Mouse (Mus musculus) left cerebral cortex, adult 2 months (tissue): ENCODE data around the gene Palb2. TPM values are rescaled to one million over a fixed set of nuclear protein-coding genes. Genes with fewer than 3 reads are reported as not detected.
A peak's percentile ranks its signal among the peaks of the same experiment; 100 is the strongest.

Source experiments
- DNase-seq, 2 experiments: peaks; one replicate each; pipeline ENCODE4 v3.0.0; 2021 to 2022; ENCODE audit warnings: low spot score in 2 of 2, mixed read lengths in 1 of 2; ENCODE audit errors: extremely low spot score in 1 of 2
- H3K27ac ChIP-seq: fragments of 200-600 bp; 2 replicates; pipeline ENCODE4 v1.8.1; 2022
- H3K4me3 ChIP-seq: fragments of 200-600 bp; 2 replicates; pipeline ENCODE4 v1.8.1; 2022
- CTCF ChIP-seq: fragments of 200-600 bp; IDR thresholded peaks from 2 replicates; pipeline ENCODE4 v1.8.1; 2022; ENCODE audit warnings: antibody characterized with exemption, mild to moderate bottlenecking, moderate library complexity
- intact Hi-C: fragments of 180-260 bp; cut with DNase I; formaldehyde crosslinking; loops from one replicate; pipeline ENCODE4 v1.15.1; 2025
- long read RNA-seq, 2 experiments: library from polyadenylated mRNA; stranded (forward); transcript quantifications; one replicate each; pipeline ENCODE4 v2.0.0; 2021; ENCODE audit warnings: borderline mapping rate in 2 of 2
- total RNA-seq, 2 experiments: library from RNA; stranded (reverse); gene quantifications; 2 replicates each; pipeline ENCODE4 v1.2.3; 2021

Palb2 gene
- total RNA-seq = 1 to 10 TPM; 1.2 to 2.2 TPM
- long read RNA-seq, experiment 1, partial matches to known transcripts = 0 of 3 reads
- long read RNA-seq, experiment 1, other reads (novel, unspliced or antisense) = 0 of 3 reads
- long read RNA-seq, experiment 2 = 0 reads

DNA sequence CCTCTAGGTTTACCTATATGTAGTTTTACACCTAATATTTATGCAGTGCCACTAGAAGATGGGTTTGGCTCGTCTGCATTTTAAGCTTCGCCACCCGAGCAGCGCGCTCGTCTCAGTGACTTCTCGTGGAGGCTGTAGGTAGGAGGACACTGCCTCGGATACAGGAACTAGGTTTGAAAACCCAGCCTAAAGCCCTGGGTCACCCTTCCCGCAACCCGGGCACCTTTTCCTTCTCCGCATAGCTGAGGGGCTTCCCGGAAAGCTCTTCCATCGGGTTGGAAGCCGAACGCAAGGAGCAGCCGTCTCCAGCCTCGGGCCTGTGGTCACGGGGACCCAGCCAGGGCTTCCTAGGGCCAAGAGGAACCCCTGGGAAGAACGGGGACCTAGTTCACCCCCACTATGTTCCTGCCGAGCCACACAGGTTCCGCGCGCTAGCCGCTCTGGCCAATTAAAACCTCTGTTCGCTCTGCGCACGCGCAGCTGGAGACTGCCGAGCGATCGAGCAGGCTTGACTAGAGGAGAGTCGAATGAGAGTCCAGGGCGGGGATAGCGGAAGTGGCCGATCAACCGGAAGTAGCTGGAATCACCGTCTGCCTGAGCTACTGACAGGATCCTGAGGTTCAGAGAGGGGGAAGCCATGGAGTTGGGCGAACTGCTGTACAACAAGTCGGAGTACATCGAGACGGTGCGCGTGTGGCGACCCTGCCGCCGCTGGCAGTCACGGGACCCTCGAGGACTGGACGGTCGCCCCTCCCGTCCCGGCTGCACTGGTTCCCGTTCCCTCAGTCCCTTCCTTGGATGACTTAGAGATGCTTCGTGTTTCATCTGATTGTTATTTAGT, at the start of gene Palb2, which contains the start of gene Dctn5:
TSS of gene Palb2 (minus strand) at position 489 of the 841 bp plus-strand sequence.
TSS of gene Dctn5 (plus strand) at position 545 of the 841 bp plus-strand sequence.
- intact Hi-C loops = no loop called here

GRCm38 (mm10) chr7:122180720-122181119, 47.9 kb upstream of the Palb2 start:
- intact Hi-C loops = no loop called here
- no peak overlapping the region for H3K27ac ChIP-seq
- H3K4me3 ChIP-seq = no peak overlapping the region
- TF ChIP-seq CTCF = no peak
- no peak for DNase-seq

More for the DNA sequence above, at the start of gene Palb2, which contains the start of gene Dctn5:
- no peak for TF ChIP-seq CTCF
- DNase-seq = peak; percentile 96 to 99
- Histone ChIP-seq H3K4me3 (peak within 1 kb of the TSS; percentile 99), H3K27ac (peak within 1 kb of the TSS; percentile 89)

- TF ChIP-seq CTCF = no peak
- Histone ChIP-seq H3K27ac (no peak overlapping the region), H3K4me3 (no peak overlapping the region)
- DNase-seq = no peak
- intact Hi-C loops = no loop called here
These were observed 38.8 kb upstream of the Palb2 start for GRCm38 (mm10) chr7:122171613-122172012.

DNA sequence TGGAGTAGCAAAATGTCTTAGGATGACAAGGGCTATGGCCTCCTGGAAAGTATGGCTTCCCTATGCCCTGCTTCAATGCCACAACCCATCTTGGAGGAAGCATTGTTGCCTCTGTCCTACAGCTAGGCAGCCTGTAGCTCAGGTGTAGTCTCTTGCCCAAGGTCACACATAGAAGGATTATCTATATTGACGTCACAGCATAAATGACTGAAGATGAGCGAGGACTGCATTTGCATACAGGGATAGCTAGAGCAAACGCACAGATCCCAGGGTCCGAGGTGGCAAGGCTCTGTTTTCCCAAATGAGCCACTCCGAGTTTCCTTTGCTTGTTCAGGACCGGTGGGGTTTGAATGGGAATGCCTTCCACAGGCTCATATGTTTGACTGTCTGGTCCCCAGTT, 37.9 kb upstream of the Palb2 start:
- Histone ChIP-seq H3K4me3 (no peak overlapping the region), H3K27ac (no peak overlapping the region)
- TF ChIP-seq CTCF = no peak
- no peak for DNase-seq
- intact Hi-C loops = no loop called here

DNA sequence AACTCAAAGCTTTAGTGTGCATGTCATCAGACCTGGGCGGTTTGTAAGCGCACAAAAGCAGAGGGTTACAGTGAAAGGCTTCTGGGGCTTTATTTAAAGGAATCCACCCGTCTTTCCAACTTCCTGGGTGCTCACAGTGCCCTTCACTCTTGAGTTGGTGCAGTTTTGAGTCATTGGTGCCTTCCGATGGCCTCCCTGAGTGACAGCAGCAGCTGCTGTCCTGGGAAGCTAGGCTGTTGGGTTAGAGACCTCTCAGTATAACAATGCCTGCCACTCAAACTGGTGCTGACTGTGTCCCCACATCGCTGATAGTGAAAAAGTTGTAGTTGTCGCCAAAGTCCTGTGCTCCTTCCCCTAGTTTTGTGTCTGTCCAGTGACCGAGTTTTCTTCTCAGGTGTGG, 34.4 kb upstream of the Palb2 start:
- Histone ChIP-seq H3K4me3 (no peak overlapping the region), H3K27ac (no peak overlapping the region)
- intact Hi-C loops = no loop called here
- no peak for TF ChIP-seq CTCF
- DNase-seq = no peak

GRCm38 (mm10) chr7:122163766-122164165, 31.0 kb upstream of the Palb2 start:
- no peak for DNase-seq
- TF ChIP-seq CTCF = no peak
- Histone ChIP-seq H3K27ac (no peak overlapping the region), H3K4me3 (no peak overlapping the region)
- intact Hi-C loops = no loop called here

DNA sequence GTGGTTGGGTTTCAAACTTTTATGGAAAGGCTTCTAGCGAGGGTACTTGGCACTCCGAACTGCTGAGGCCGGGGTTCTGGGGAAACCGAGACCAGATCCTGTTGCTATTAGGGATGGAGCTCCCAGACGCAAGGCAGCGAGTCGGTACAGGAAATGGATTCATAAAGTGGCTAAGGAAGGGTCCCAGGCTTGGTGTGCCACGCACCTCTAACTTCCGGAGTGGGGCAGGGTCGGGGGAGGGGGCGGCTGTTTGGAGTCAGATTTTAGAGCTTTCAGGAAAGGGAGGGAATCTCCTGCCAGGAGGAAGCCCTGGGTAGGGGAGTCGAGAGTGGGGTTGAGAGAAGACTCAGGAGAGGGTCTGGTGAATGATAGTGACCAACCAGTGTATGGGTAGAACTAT, 27.3 kb upstream of the Palb2 start:
- no peak overlapping the region; the same call in 1 of the 2 replicates for H3K4me3 ChIP-seq
- no peak overlapping the region for H3K27ac ChIP-seq
- DNase-seq = no peak
- intact Hi-C loops = no loop called here
- no peak for TF ChIP-seq CTCF

DNA sequence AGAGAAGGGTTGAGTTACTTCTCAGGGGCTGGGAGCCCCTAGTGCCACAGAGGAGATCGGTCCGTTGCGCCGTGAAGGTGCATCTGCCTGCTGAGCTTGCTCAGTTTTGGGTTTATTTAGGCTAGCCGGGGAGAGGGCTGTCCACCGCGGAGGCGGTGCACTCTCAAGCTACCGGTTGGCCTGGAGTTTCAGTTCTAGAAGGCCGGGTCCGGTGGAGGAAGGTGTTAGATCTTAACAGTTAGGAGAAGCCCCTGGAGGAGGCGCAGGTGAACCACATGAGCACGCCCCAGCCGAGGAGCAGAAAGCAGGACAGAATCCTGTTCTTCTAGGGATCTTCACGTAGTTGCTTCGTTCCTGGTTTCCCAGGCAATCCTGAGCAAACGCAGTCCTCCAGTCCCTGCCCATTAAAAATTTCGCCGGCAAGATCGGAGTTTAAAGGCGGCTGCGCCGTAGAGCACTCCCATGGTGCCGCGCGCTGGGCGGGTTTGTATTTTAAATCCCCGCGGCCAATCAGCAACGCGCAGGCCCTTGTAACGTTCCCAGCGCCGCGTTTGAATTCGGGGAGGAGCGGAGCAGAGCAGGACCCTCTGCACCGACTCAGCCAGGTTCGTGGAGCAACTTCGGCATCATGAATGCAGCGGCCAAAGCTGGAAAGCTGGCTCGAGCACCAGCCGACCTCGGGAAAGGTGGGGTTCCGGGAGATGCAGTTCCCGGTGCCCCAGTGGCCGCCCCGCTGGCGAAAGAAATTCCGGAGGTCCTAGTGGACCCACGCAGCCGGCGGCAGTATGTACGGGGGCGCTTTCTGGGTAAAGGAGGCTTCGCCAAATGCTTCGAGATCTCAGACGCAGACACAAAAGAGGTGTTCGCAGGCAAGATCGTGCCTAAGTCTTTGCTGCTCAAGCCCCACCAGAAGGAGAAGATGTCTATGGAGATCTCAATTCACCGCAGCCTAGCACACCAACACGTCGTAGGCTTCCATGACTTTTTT, 26.4 kb upstream of the Palb2 start, which contains the start of gene Plk1:
TSS of gene Plk1 (plus strand) at position 525 of the 988 bp plus-strand sequence.
- intact Hi-C loops = no loop called here
- H3K4me3 ChIP-seq = peak within 1 kb of the TSS; percentile 64
- DNase-seq = peak; percentile 77 to 82
- TF ChIP-seq CTCF = no peak; the same call in 1 of the 2 replicates
- peak within 1 kb of the TSS; percentile 53 for H3K27ac ChIP-seq

GRCm38 (mm10) chr7:122158488-122158887, 25.7 kb upstream of the Palb2 start:
- intact Hi-C loops = no loop called here
- DNase-seq = no peak
- peak overlapping the region; percentile 53 for H3K27ac ChIP-seq
- no peak for TF ChIP-seq CTCF
- H3K4me3 ChIP-seq = peak overlapping the region; percentile 64

DNA sequence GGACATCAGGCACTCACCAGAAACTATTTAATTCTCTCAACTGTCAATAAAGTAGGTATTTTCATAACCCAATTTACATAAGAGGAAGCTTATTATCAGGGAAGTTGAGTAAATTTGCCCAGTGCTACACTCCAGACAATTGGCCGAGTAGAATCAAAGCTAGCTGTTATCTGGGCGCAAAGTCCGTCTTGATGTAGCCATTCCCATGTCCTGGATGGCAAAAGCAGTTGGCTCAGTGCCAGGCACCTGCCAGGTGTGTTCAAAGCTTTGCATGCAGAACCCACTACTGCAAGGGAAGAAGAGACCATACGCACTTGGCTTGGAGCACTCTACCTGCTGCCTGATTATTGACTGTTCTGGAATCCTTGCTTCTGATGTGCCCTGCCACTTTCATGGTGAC, 19.7 kb upstream of the Palb2 start:
- no peak overlapping the region for H3K27ac ChIP-seq
- TF ChIP-seq CTCF = no peak
- no peak overlapping the region for H3K4me3 ChIP-seq
- intact Hi-C loops = no loop called here
- no peak for DNase-seq

- no peak overlapping the region for H3K4me3 ChIP-seq
- TF ChIP-seq CTCF = no peak
- no peak overlapping the region for H3K27ac ChIP-seq
- intact Hi-C loops = no loop called here
- no peak for DNase-seq
These were observed 8.2 kb upstream of the Palb2 start for GRCm38 (mm10) chr7:122140991-122141390.
